Mouse (Mus musculus): ENCODE measurements around the gene Bcl7a.
A peak's percentile ranks its signal among the peaks of the same experiment; 100 is the strongest.

- no peak for TF ChIP-seq EP300 (IDR thresholded peaks at IDR 0.05; ENCODE audit: insufficient read depth, low read depth, low read length)
- TF ChIP-seq CTCF (IDR thresholded peaks at IDR 0.05), result peak; percentile 44
Observed at GRCm38 (mm10) chr5:123362911-123363310, 19.3 kb downstream of the Bcl7a start.
